23 mouse cellular contexts compared by ENCODE assay signal in the genomic region with DNA sequence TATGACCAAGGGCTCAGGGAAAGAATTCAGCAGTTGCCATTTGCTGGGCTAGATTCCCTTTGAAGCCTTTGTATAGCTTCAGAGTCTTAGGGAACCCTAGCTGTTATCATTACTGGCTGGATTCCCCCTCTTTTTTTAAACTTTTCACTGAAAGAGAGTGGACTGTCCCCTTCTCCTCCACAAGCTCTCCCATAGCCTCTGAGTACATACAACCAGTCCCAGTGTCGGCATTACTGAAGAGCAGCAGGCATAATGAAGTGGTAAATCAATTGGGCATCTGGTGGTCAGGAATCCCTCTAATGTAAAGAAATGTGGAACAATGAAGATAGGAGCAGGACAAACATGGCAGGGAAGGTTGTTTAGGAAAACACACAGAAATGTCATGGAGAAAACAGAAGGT. TPM values are rescaled to one million over a fixed set of nuclear protein-coding genes. Genes with fewer than 3 reads are reported as not detected.
A peak's percentile ranks its signal among the peaks of the same experiment; 100 is the strongest.
DNase-seq lines count a peak whose midpoint lies in the region; ATAC-seq and TF ChIP-seq lines count a peak whose summit lies in the region.
"Had no signal": no experiment of that assay in that cellular context is flagged by ENCODE, and none has a peak within 500 bp of the region (broad histone marks: within the 10 kb centered on the region; RNA-seq: fewer than 3 reads in every experiment).

No protein-coding gene starts in this region.

- H3K4me1 ChIP-seq in forebrain, embryonic 12.5 days: peaks cover 8% of the 10 kb centered on the region; the same call in 1 of the 2 replicates
- H3K4me1 ChIP-seq in forebrain, embryonic 10.5 days: peaks cover 26% of the 10 kb centered on the region
- peaks cover 32% of the 10 kb centered on the region for H3K4me1 ChIP-seq in midbrain, embryonic 10.5 days
- H3K4me1 ChIP-seq in midbrain, postnatal 0 days (ENCODE audit: insufficient read depth, low read length): no peaks in the 10 kb centered on the region
- peaks cover 9% of the 10 kb centered on the region; the same call in 1 of the 2 replicates for H3K4me1 ChIP-seq in midbrain, embryonic 12.5 days
- H3K4me1 ChIP-seq in midbrain, embryonic 15.5 days: no peaks in the 10 kb centered on the region
- H3K4me1 ChIP-seq: embryonic facial prominence, embryonic 13.5 days; embryonic facial prominence, embryonic 15.5 days; forebrain, embryonic 15.5 days had no signal

- H3K9ac ChIP-seq in forebrain, embryonic 12.5 days: no peak overlapping the region
- H3K9ac ChIP-seq in midbrain, postnatal 0 days (replicated peaks; ENCODE audit: low read length, poor library complexity, severe bottlenecking): no peak overlapping the region
- no peak overlapping the region for H3K9ac ChIP-seq in midbrain, embryonic 12.5 days (replicated peaks)
- H3K9ac ChIP-seq in midbrain, embryonic 15.5 days: no peak overlapping the region
- H3K9ac ChIP-seq: embryonic facial prominence, embryonic 13.5 days; embryonic facial prominence, embryonic 15.5 days; forebrain, embryonic 13.5 days; forebrain, embryonic 15.5 days had no signal

- no peak overlapping the region for H3K4me2 ChIP-seq in forebrain, embryonic 12.5 days
- H3K4me2 ChIP-seq in midbrain, postnatal 0 days (ENCODE audit: low read depth, low read length, poor library complexity, severe bottlenecking): no peak overlapping the region
- no peak overlapping the region for H3K4me2 ChIP-seq in midbrain, embryonic 12.5 days (replicated peaks)
- no peak overlapping the region for H3K4me2 ChIP-seq in midbrain, embryonic 15.5 days
- H3K4me2 ChIP-seq: embryonic facial prominence, embryonic 13.5 days; embryonic facial prominence, embryonic 15.5 days; forebrain, embryonic 13.5 days; forebrain, embryonic 15.5 days had no signal

- H3K9me3 ChIP-seq in forebrain, embryonic 12.5 days: no peaks in the 10 kb centered on the region
- peaks cover 7% of the 10 kb centered on the region; the same call in 1 of the 2 replicates for H3K9me3 ChIP-seq in forebrain, embryonic 10.5 days
- peaks cover 16% of the 10 kb centered on the region for H3K9me3 ChIP-seq in midbrain, embryonic 10.5 days (replicated peaks)
- no peaks in the 10 kb centered on the region for H3K9me3 ChIP-seq in midbrain, postnatal 0 days (ENCODE audit: low read length)
- H3K9me3 ChIP-seq in midbrain, embryonic 12.5 days: no peaks in the 10 kb centered on the region
- H3K9me3 ChIP-seq in midbrain, embryonic 15.5 days: no peaks in the 10 kb centered on the region
- H3K9me3 ChIP-seq: embryonic facial prominence, embryonic 13.5 days; embryonic facial prominence, embryonic 15.5 days; forebrain, embryonic 13.5 days; forebrain, embryonic 15.5 days had no signal

- no peaks in the 10 kb centered on the region for H3K27me3 ChIP-seq in forebrain, embryonic 12.5 days
- no peaks in the 10 kb centered on the region for H3K27me3 ChIP-seq in forebrain, embryonic 10.5 days (ENCODE audit: poor library complexity, severe bottlenecking)
- no peaks in the 10 kb centered on the region for H3K27me3 ChIP-seq in midbrain, embryonic 10.5 days (ENCODE audit: low read depth, poor library complexity, severe bottlenecking)
- no peaks in the 10 kb centered on the region for H3K27me3 ChIP-seq in midbrain, postnatal 0 days (ENCODE audit: insufficient read depth, low read length)
- no peaks in the 10 kb centered on the region for H3K27me3 ChIP-seq in midbrain, embryonic 12.5 days
- H3K27me3 ChIP-seq in midbrain, embryonic 15.5 days (replicated peaks): no peaks in the 10 kb centered on the region
- H3K27me3 ChIP-seq: embryonic facial prominence, embryonic 13.5 days; embryonic facial prominence, embryonic 15.5 days; forebrain, embryonic 13.5 days; forebrain, embryonic 15.5 days had no signal

- no peak overlapping the region for H3K4me3 ChIP-seq in forebrain, embryonic 12.5 days (replicated peaks)
- no peak overlapping the region for H3K4me3 ChIP-seq in forebrain, embryonic 10.5 days
- H3K4me3 ChIP-seq in midbrain, embryonic 10.5 days: no peak overlapping the region
- no peak overlapping the region for H3K4me3 ChIP-seq in midbrain, postnatal 0 days (ENCODE audit: low read depth, low read length)
- H3K4me3 ChIP-seq in midbrain, embryonic 12.5 days: no peak overlapping the region
- no peak overlapping the region for H3K4me3 ChIP-seq in midbrain, embryonic 15.5 days
- H3K4me3 ChIP-seq: embryonic facial prominence, embryonic 13.5 days; embryonic facial prominence, embryonic 15.5 days; erythroblast, embryonic 14.5 days; forebrain, embryonic 13.5 days; forebrain, embryonic 15.5 days had no signal

- no peak overlapping the region for H3K27ac ChIP-seq in forebrain, embryonic 12.5 days
- no peak overlapping the region for H3K27ac ChIP-seq in forebrain, embryonic 10.5 days
- H3K27ac ChIP-seq in midbrain, embryonic 10.5 days (replicated peaks): peak overlapping the region; percentile 64
- no peak overlapping the region for H3K27ac ChIP-seq in midbrain, postnatal 0 days (ENCODE audit: low read depth, low read length)
- H3K27ac ChIP-seq in midbrain, embryonic 12.5 days (replicated peaks): 0 out of 2 replicates have a peak overlapping the region, but pooled peaks have one; percentile 30
- H3K27ac ChIP-seq in midbrain, embryonic 15.5 days: no peak overlapping the region
- H3K27ac ChIP-seq: embryonic facial prominence, embryonic 13.5 days; embryonic facial prominence, embryonic 15.5 days; forebrain, embryonic 13.5 days; forebrain, embryonic 15.5 days had no signal

- no peak for TF ChIP-seq CTCF in midbrain, postnatal 0 days (IDR thresholded peaks at IDR 0.05)

- 45% methylated on average over 1 of the region's 1 CpGs for WGBS in forebrain, embryonic 12.5 days
- WGBS in forebrain, embryonic 10.5 days: 47% methylated on average over 1 of the region's 1 CpGs
- 42% methylated on average over 1 of the region's 1 CpGs for WGBS in midbrain, embryonic 10.5 days
- 50% methylated on average over 1 of the region's 1 CpGs for WGBS in midbrain, postnatal 0 days
- WGBS in midbrain, embryonic 12.5 days: 33% methylated on average over 1 of the region's 1 CpGs
- WGBS in midbrain, embryonic 15.5 days: 44% methylated on average over 1 of the region's 1 CpGs

- no peaks in the 10 kb centered on the region for H3K36me3 ChIP-seq in forebrain, embryonic 12.5 days (replicated peaks)
- H3K36me3 ChIP-seq in forebrain, embryonic 10.5 days (replicated peaks): no peaks in the 10 kb centered on the region
- no peaks in the 10 kb centered on the region for H3K36me3 ChIP-seq in midbrain, embryonic 10.5 days
- H3K36me3 ChIP-seq in midbrain, postnatal 0 days (ENCODE audit: insufficient read depth, low read length): no peaks in the 10 kb centered on the region
- H3K36me3 ChIP-seq in midbrain, embryonic 12.5 days: no peaks in the 10 kb centered on the region
- no peaks in the 10 kb centered on the region for H3K36me3 ChIP-seq in midbrain, embryonic 15.5 days (replicated peaks)
- H3K36me3 ChIP-seq: embryonic facial prominence, embryonic 13.5 days; embryonic facial prominence, embryonic 15.5 days; forebrain, embryonic 15.5 days had no signal

- no peak for DNase-seq in forebrain, embryonic 10.5 days (ENCODE audit: extremely low spot score, low spot score)
- no peak for DNase-seq in midbrain, embryonic 10.5 days (ENCODE audit: low spot score)
- DNase-seq in midbrain, postnatal 0 days (ENCODE audit: low spot score): no peak
- DNase-seq: adrenal gland, adult 2 months; adrenal gland, postnatal 10 days; adrenal gland, postnatal 25 days; cerebellum, adult 11 months; cerebellum, adult 18-20 months; cerebellum, adult 8-10 months; cerebellum, adult 9-11 months; cerebellum, postnatal 14 days; cerebellum, postnatal 36 days; embryo, embryonic 11 days had no signal

- 0 out of 2 replicates have a peak, but pooled peaks have one; percentile 6 for ATAC-seq in forebrain, embryonic 12.5 days (ENCODE audit: low FRiP score)
- ATAC-seq in midbrain, postnatal 0 days (ENCODE audit: low FRiP score): no peak
- ATAC-seq in midbrain, embryonic 12.5 days (ENCODE audit: low FRiP score, low read depth): 0 out of 2 replicates have a peak, but pooled peaks have one; percentile 41
- no peak for ATAC-seq in midbrain, embryonic 15.5 days (replicated peaks)
- ATAC-seq: forebrain, embryonic 13.5 days; forebrain, embryonic 15.5 days had no signal

RNA-seq across cellular contexts. Expression of a gene that starts 15.4 kb away (rescaled TPM):
- polyA plus RNA-seq in forebrain, embryonic 12.5 days (2016; fragmentation: Nextera tagmentation; extraction: Ambion mirVana): 22.3 and 30.3 TPM in 2 replicates
- 4.2 and 4.6 TPM in 2 replicates for polyA plus RNA-seq in forebrain, embryonic 10.5 days (2016; fragmentation: Nextera tagmentation; extraction: Ambion mirVana)
- 8.6 and 14.0 TPM in 2 replicates for polyA plus RNA-seq in midbrain, embryonic 10.5 days (2016; fragmentation: Nextera tagmentation; extraction: Ambion mirVana)
- total RNA-seq in midbrain, postnatal 0 days (2014; rRNA removed): 22.1 and 26.5 TPM in 2 replicates
- 19.3 and 25.4 TPM in 2 replicates for polyA plus RNA-seq in midbrain, postnatal 0 days (2015; fragmentation: Nextera tagmentation; extraction: Ambion mirVana)
- polyA plus RNA-seq in midbrain, embryonic 12.5 days (2016; fragmentation: Nextera tagmentation; extraction: Ambion mirVana): 14.6 and 20.2 TPM in 2 replicates
- 21.6 and 24.9 TPM in 2 replicates for polyA plus RNA-seq in midbrain, embryonic 15.5 days (2015; fragmentation: Nextera tagmentation; extraction: Ambion mirVana)
- total RNA-seq: common myeloid progenitor, adult 5-6 weeks; MEL had no signal

RNA-seq across cellular contexts. Expression of a gene that starts 27.7 kb away (rescaled TPM):
- polyA plus RNA-seq in forebrain, embryonic 12.5 days (2016; fragmentation: Nextera tagmentation; extraction: Ambion mirVana): 25.1 and 25.5 TPM in 2 replicates
- polyA plus RNA-seq in forebrain, embryonic 10.5 days (2016; fragmentation: Nextera tagmentation; extraction: Ambion mirVana): 14.9 and 16.2 TPM in 2 replicates
- 18.4 and 21.2 TPM in 2 replicates for polyA plus RNA-seq in midbrain, embryonic 10.5 days (2016; fragmentation: Nextera tagmentation; extraction: Ambion mirVana)
- total RNA-seq in midbrain, postnatal 0 days (2014; rRNA removed): 39.5 and 42.4 TPM in 2 replicates
- 30.9 and 31.5 TPM in 2 replicates for polyA plus RNA-seq in midbrain, postnatal 0 days (2015; fragmentation: Nextera tagmentation; extraction: Ambion mirVana)
- 25.2 and 26.4 TPM in 2 replicates for polyA plus RNA-seq in midbrain, embryonic 12.5 days (2016; fragmentation: Nextera tagmentation; extraction: Ambion mirVana)
- 24.6 and 24.8 TPM in 2 replicates for polyA plus RNA-seq in midbrain, embryonic 15.5 days (2015; fragmentation: Nextera tagmentation; extraction: Ambion mirVana)
- total RNA-seq: MEL had no signal
- polyA plus RNA-seq: erythroblast, embryonic 14.5 days had no signal

RNA-seq across cellular contexts. Expression of a gene that starts 45.8 kb away (rescaled TPM):
- 259 and 280 TPM in 2 replicates for polyA plus RNA-seq in forebrain, embryonic 12.5 days (2016; fragmentation: Nextera tagmentation; extraction: Ambion mirVana)
- 70.7 and 79.9 TPM in 2 replicates for polyA plus RNA-seq in forebrain, embryonic 10.5 days (2016; fragmentation: Nextera tagmentation; extraction: Ambion mirVana)
- 114 and 162 TPM in 2 replicates for polyA plus RNA-seq in midbrain, embryonic 10.5 days (2016; fragmentation: Nextera tagmentation; extraction: Ambion mirVana)
- total RNA-seq in midbrain, postnatal 0 days (2014; rRNA removed): 479 and 494 TPM in 2 replicates
- 861 and 877 TPM in 2 replicates for polyA plus RNA-seq in midbrain, postnatal 0 days (2015; fragmentation: Nextera tagmentation; extraction: Ambion mirVana)
- 232 and 251 TPM in 2 replicates for polyA plus RNA-seq in midbrain, embryonic 12.5 days (2016; fragmentation: Nextera tagmentation; extraction: Ambion mirVana)
- 789 and 792 TPM in 2 replicates for polyA plus RNA-seq in midbrain, embryonic 15.5 days (2015; fragmentation: Nextera tagmentation; extraction: Ambion mirVana)
- total RNA-seq: common myeloid progenitor, adult 5-6 weeks; MEL had no signal

Comparison
In these comparisons a context has a peak if more than half of its experiments do, and no peak if none do; other contexts are left out.
1. ATAC-seq: peak in forebrain, embryonic 12.5 days (single experiment) and midbrain, embryonic 12.5 days (single experiment); none in midbrain, postnatal 0 days (single experiment) and midbrain, embryonic 15.5 days (single experiment).
2. H3K27ac ChIP-seq: peak in midbrain, embryonic 10.5 days (single experiment) and midbrain, embryonic 12.5 days (single experiment); none in forebrain, embryonic 12.5 days (single experiment), forebrain, embryonic 10.5 days (single experiment), midbrain, postnatal 0 days (single experiment) and midbrain, embryonic 15.5 days (single experiment).